Mouse (Mus musculus): ENCODE results near the gene Kremen1. TPM values are rescaled to one million over a fixed set of nuclear protein-coding genes. Genes with fewer than 3 reads are reported as not detected.

Gene Kremen1
- total RNA-seq, 2 experiments from 2014 or later, result 1.3 to 1.4 TPM

- ATAC-seq (replicated peaks; ENCODE audit: low FRiP score, poor library complexity, severe bottlenecking), result no peak
Measured at GRCm38 (mm10) chr11:5239706-5240690, 21.4 kb downstream of the Kremen1 start.

DNA sequence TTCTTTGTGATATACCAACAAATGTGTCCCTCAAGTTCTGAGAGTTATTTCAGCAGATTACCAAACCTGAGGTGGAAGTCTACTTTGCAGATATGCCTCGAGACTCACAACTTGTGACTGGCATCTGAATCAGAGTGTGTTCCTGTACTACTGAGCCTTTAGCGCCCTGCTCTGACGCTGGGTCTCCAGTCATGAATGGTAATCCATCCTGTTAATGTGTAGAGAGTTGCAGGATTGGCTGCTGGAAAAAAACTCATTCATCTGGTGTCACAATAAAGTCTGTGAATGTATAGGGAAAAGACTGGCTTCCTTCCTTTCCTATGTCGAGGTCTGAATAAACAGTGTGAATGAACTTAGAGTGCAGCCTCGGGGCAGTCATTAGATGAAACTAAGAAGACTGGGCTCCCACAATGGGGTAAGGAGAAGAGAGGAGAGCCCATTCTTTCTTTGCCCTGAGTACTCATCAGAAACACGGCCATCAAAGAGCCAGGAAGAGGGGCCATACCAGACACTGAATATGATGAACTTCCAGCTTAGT, 41.4 kb downstream of the Kremen1 start:
- ATAC-seq (replicated peaks; ENCODE audit: low FRiP score, poor library complexity, severe bottlenecking), result no peak

DNA sequence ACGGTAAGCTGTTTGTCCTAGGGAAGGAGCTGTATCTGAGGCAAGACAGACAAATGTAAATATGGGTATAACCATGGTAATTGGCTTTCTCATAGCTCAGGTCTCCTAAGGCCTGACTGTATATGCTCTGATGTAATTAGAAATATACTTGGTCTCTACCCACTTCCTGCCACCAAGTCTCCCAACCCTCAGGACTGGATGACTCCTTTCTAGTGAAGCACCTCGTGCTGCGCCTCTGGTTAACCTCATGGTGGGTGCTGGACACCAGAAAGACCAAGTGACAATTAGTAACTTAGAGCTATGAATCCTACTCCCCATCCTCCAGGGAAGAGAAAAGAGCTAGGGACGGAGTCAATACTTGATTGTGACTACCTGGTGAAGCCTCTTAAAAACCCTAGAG, 42.0 kb downstream of the Kremen1 start:
- ATAC-seq (replicated peaks; ENCODE audit: low FRiP score, poor library complexity, severe bottlenecking), result no peak

DNA sequence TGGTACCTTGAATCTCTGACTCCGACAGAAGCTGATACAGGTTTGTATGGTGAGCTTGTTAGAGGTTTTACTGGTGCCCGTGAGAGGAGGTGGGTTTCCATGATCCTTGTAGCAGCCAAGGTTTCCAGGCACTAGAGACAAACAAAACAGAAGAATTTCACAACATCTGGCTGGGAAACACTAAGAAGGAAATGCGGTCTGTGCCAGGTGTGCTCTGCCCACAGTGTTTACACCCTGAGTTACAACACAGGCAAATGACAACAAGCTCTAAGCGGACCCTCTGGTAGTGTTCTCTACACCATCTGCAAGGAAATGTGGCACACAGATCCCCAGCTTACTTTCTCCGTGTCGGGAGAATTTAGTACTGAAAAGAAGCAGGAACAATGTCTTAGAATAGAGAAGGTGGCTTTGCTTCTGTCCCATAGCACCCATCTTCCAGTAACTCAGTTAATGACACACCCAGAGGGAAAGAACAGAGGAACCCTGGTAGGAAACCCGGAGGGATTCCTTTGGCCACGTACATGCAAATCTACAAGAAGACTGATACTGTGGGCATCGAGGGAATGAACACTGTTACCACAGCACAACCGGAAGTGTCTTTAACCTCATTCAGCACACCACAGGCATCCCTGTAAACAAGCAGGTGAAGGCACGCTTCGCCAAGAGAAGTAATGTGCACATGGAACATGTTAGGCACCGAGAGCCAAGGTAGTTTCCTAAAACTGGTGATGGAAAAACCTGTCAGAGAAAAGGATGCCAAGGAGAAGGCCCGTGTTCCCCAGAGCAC, 45.8 kb downstream of the Kremen1 start:
- ATAC-seq (replicated peaks; ENCODE audit: low FRiP score, poor library complexity, severe bottlenecking), result no peak

- ATAC-seq (replicated peaks; ENCODE audit: low FRiP score, poor library complexity, severe bottlenecking), result no peak
Measured at GRCm38 (mm10) chr11:5214483-5215040, 46.8 kb downstream of the Kremen1 start.

GRCm38 (mm10) chr11:5203054-5203453, 58.3 kb downstream of the Kremen1 start:
- no peak for ATAC-seq (replicated peaks; ENCODE audit: low FRiP score, poor library complexity, severe bottlenecking)

- ATAC-seq (replicated peaks; ENCODE audit: low FRiP score, poor library complexity, severe bottlenecking), result no peak
Measured at GRCm38 (mm10) chr11:5201799-5202680, 59.3 kb downstream of the Kremen1 start.

DNA sequence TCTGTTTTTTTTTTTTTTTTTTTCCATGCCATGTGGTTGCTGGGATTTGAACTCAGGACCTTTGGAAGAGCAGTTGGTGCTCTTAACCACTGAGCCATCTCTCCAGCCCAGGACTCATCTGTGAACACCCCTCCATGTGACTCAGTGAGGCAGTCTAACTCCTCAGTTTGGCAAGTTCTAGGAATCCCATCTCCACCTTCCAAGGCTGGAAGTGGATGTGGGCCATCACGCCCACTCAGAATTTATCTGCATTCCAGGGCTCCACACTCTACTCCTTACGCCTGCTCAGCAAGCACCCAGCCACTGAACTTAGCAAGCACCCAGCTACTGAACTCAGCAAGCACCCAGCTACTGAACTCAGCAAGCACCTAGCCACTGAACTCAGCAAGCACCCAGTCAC, 61.5 kb downstream of the Kremen1 start:
- ATAC-seq (replicated peaks; ENCODE audit: low FRiP score, poor library complexity, severe bottlenecking), result no peak

- no peak for ATAC-seq (replicated peaks; ENCODE audit: low FRiP score, poor library complexity, severe bottlenecking)
Measured at GRCm38 (mm10) chr11:5197068-5197467, 64.3 kb downstream of the Kremen1 start.

- no peak for ATAC-seq (replicated peaks; ENCODE audit: low FRiP score, poor library complexity, severe bottlenecking)
Measured at GRCm38 (mm10) chr11:5196583-5196982, 64.8 kb downstream of the Kremen1 start.

GRCm38 (mm10) chr11:5193576-5193881, 67.8 kb downstream of the Kremen1 start:
- no peak for ATAC-seq (replicated peaks; ENCODE audit: low FRiP score, poor library complexity, severe bottlenecking)

GRCm38 (mm10) chr11:5192840-5193575, 68.3 kb downstream of the Kremen1 start:
- no peak for ATAC-seq (replicated peaks; ENCODE audit: low FRiP score, poor library complexity, severe bottlenecking)

DNA sequence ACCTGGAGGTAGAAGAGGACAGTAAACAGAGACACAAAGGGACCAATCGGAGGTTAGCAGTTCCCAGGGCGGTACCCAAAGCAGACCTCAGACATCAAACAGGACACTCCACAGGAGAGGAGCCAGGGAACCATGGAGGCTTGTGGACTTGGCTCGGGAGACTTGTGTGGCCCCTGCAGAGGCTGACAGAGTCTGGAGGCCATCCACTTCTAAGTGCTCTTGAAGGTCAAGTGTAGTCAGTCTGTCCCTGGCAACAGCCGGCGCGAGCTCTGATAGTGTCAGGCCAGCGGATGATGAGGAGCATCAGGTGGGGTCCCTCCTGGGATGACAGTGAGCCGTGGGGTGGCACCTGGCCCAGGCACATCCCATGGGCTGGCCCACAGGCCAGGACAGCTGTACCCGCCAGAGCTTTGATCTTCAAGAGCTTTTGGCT, 69.3 kb downstream of the Kremen1 start:
- no peak for ATAC-seq (replicated peaks; ENCODE audit: low FRiP score, poor library complexity, severe bottlenecking)

GRCm38 (mm10) chr11:5189239-5189933, 72.0 kb downstream of the Kremen1 start:
- ATAC-seq (replicated peaks; ENCODE audit: low FRiP score, poor library complexity, severe bottlenecking), result no peak

DNA sequence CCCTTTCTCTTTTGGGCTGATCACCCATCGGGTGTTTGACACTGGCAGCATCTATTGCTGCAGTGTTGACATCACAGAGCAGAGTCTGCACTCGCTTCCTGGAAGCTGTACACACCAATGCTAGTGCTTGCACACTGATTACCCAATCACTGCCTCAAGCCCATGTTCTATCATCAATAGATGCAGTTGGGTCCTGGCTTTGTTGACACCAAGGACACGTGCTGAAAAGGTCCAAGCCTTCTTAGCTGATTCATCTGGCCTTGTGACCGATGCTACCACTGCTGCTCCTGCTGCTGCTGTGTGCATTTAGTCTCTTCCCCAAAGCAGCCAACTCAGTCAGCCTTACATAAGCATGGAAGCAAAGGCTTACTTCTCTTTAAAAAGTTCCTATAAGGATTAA, 73.2 kb downstream of the Kremen1 start:
- ATAC-seq (replicated peaks; ENCODE audit: low FRiP score, poor library complexity, severe bottlenecking), result no peak

DNA sequence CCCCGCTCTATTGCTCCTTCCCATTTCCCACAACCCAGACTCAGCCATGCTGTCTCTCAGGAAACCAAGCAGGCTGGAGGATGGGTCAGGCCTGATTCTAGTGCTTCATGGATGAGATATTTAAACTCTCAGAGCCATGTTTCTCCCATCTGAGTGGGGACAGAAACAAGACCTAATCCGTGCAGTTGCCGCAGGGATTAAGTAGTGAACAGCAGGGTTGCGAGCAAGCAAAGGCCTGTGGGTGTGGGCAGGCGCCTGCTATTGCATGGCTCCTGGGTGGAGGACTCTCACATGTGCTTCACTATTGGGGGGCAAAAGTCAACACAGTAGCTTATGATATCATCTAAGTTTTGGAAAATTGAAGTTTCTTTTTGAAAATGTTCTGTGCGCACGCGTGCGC, 76.5 kb downstream of the Kremen1 start:
- no peak for ATAC-seq (replicated peaks; ENCODE audit: low FRiP score, poor library complexity, severe bottlenecking)

DNA sequence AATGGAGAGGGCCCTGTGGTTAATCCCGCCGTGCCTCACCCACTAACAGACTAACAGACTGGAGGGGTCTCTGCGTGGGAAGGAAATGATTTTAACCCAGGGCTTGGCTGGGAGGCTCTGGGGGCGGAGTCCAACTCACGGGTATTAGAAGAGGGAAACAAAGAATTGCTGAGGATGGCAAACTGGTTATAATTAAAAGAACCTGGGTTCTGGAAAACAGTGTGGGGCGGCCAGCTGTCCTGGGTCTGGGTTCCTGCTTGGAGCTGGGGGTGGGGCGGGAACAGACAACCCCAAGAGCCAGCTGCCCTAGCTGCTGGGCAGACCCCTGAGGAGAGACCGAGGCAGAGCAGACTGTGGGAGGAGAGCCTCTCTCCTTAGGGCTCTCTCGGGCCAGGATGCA, 77.1 kb downstream of the Kremen1 start:
- ATAC-seq (replicated peaks; ENCODE audit: low FRiP score, poor library complexity, severe bottlenecking), result 0 out of 2 replicates have a peak, but pooled peaks have one; percentile 22

GRCm38 (mm10) chr11:5182870-5183269, 78.5 kb downstream of the Kremen1 start:
- ATAC-seq (replicated peaks; ENCODE audit: low FRiP score, poor library complexity, severe bottlenecking), result no peak
